Comparison of ENCODE assay signal across 8 mouse cellular contexts in the genomic region with DNA sequence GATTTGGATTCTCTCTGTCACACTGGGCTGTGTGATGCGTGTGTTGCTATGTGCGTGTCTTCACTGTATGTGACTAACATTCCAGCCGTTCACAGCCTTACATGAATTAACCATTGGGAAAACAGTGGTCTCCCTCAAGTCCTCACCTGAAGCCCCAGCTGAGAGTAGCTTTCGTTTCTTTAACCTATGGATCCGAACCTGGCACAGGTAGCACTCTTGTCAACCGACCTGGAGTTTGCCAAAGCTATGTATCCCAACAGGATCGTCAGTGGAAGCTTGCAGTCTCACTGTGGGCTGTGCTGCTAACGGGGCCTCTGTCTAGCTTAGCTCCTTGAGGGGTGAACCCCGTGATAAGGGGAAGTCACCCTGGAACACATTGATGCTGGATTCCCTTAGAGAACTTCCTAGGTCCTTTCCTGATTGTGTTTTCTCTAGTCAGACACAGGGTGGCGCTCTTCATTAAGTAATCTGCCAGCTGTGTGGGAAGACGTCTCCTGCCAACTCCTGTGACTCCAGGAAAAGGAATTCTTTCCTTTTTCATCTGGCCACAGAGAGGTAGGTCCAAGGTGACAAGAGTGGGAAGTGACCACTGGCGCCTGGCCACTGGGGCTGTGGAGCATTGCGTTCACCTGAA. TPM values are rescaled to one million over a fixed set of nuclear protein-coding genes. Genes with fewer than 3 reads are reported as not detected.
DNase-seq lines count a peak whose midpoint lies in the region; ATAC-seq lines count a peak whose summit lies in the region.

No protein-coding gene starts in this region.

- DNase-seq in liver = peak; percentile 48
- peak; percentile 56 for DNase-seq in cerebellum, adult 9-11 months
- peak; percentile 47 to 66 for DNase-seq in frontal cortex, postnatal 14 days (ENCODE audit: low spot score in 2 of 2)
- DNase-seq in left cerebral cortex, postnatal 25 days (ENCODE audit: low spot score in 2 of 2) = peak; percentile 76

- WGBS in liver, embryonic 12.5 days (ENCODE audit: insufficient replicate concordance) = 44% methylated on average over 13 of the region's 13 CpGs
- 41% methylated on average over 13 of the region's 13 CpGs for WGBS in hindbrain, embryonic 15.5 days
- 43% methylated on average over 13 of the region's 13 CpGs for WGBS in midbrain, embryonic 13.5 days
- WGBS in stomach, embryonic 15.5 days = 41% methylated on average over 13 of the region's 13 CpGs

- H3K9ac ChIP-seq in liver, embryonic 12.5 days = no peak overlapping the region
- H3K9ac ChIP-seq in hindbrain, embryonic 15.5 days = 0 out of 2 replicates have a peak overlapping the region, but pooled peaks have one; percentile 25
- peak overlapping the region; percentile 59; the same call in 1 of the 2 replicates for H3K9ac ChIP-seq in midbrain, embryonic 13.5 days (replicated peaks)
- no peak overlapping the region for H3K9ac ChIP-seq in stomach, embryonic 15.5 days

- no peaks in the 10 kb centered on the region for H3K9me3 ChIP-seq in liver, embryonic 12.5 days (replicated peaks)
- H3K9me3 ChIP-seq in hindbrain, embryonic 15.5 days = no peaks in the 10 kb centered on the region
- no peaks in the 10 kb centered on the region for H3K9me3 ChIP-seq in midbrain, embryonic 13.5 days
- no peaks in the 10 kb centered on the region for H3K9me3 ChIP-seq in stomach, embryonic 15.5 days

- no peak overlapping the region for H3K27ac ChIP-seq in liver, embryonic 12.5 days
- H3K27ac ChIP-seq in hindbrain, embryonic 15.5 days (replicated peaks) = peak overlapping the region; percentile 56; the same call in 1 of the 2 replicates
- H3K27ac ChIP-seq in midbrain, embryonic 13.5 days = peak overlapping the region; percentile 69
- no peak overlapping the region for H3K27ac ChIP-seq in stomach, embryonic 15.5 days

- no peak overlapping the region for H3K4me3 ChIP-seq in liver, embryonic 12.5 days
- H3K4me3 ChIP-seq in hindbrain, embryonic 15.5 days = no peak overlapping the region
- peak overlapping the region; percentile 22 for H3K4me3 ChIP-seq in midbrain, embryonic 13.5 days (replicated peaks)
- H3K4me3 ChIP-seq in stomach, embryonic 15.5 days (replicated peaks) = no peak overlapping the region

- no peak for ATAC-seq in liver, embryonic 12.5 days
- peak; percentile 86 for ATAC-seq in hindbrain, embryonic 15.5 days (ENCODE audit: low FRiP score, low read depth)
- peak; percentile 91 for ATAC-seq in midbrain, embryonic 13.5 days
- peak; percentile 33 for ATAC-seq in stomach, embryonic 15.5 days (ENCODE audit: insufficient read depth, low FRiP score, low read depth)

- peaks cover 12% of the 10 kb centered on the region; the same call in 1 of the 2 replicates for H3K4me1 ChIP-seq in liver, embryonic 12.5 days
- peaks cover 9% of the 10 kb centered on the region for H3K4me1 ChIP-seq in hindbrain, embryonic 15.5 days (replicated peaks)
- peaks cover 8% of the 10 kb centered on the region for H3K4me1 ChIP-seq in midbrain, embryonic 13.5 days (replicated peaks)
- peaks cover 6% of the 10 kb centered on the region; the same call in 1 of the 2 replicates for H3K4me1 ChIP-seq in stomach, embryonic 15.5 days

- no peaks in the 10 kb centered on the region for H3K27me3 ChIP-seq in liver, embryonic 12.5 days (replicated peaks)
- H3K27me3 ChIP-seq in hindbrain, embryonic 15.5 days = no peaks in the 10 kb centered on the region
- H3K27me3 ChIP-seq in midbrain, embryonic 13.5 days = peaks cover 4% of the 10 kb centered on the region; the same call in 1 of the 2 replicates
- H3K27me3 ChIP-seq in stomach, embryonic 15.5 days (replicated peaks) = no peaks in the 10 kb centered on the region

- H3K36me3 ChIP-seq in liver, embryonic 12.5 days = peaks cover 29% of the 10 kb centered on the region
- H3K36me3 ChIP-seq in hindbrain, embryonic 15.5 days = peaks cover 20% of the 10 kb centered on the region
- H3K36me3 ChIP-seq in midbrain, embryonic 13.5 days = peaks cover 39% of the 10 kb centered on the region
- peaks cover 9% of the 10 kb centered on the region for H3K36me3 ChIP-seq in stomach, embryonic 15.5 days

- H3K4me2 ChIP-seq in liver, embryonic 12.5 days = no peak overlapping the region
- H3K4me2 ChIP-seq in hindbrain, embryonic 15.5 days = peak overlapping the region; percentile 48
- H3K4me2 ChIP-seq in midbrain, embryonic 13.5 days (replicated peaks) = peak overlapping the region; percentile 41
- H3K4me2 ChIP-seq in stomach, embryonic 15.5 days = peak overlapping the region; percentile 25; the same call in 1 of the 2 replicates

- intact Hi-C loops in left cerebral cortex, postnatal 25 days (cut with DNase I) = loop anchor here (1.0 kb wide), 2 partner anchors 313 to 402 kb away; no protein-coding TSS in a partner anchor

RNA-seq across cellular contexts. Expression of gene Gm3448, which starts 24.2 kb away (rescaled TPM):
- 4.1 and 5.0 TPM in 2 replicates for polyA plus RNA-seq in liver, embryonic 12.5 days (2016; fragmentation: Nextera tagmentation; extraction: Ambion mirVana)
- 3.5 and 4.2 TPM in 2 replicates for polyA plus RNA-seq in hindbrain, embryonic 15.5 days (2015; fragmentation: Nextera tagmentation; extraction: Ambion mirVana)
- 1 to 10 TPM; 6.9 to 7.0 TPM for total RNA-seq in left cerebral cortex, postnatal 25 days (2021)
- 5.7 and 5.8 TPM in 2 replicates for polyA plus RNA-seq in midbrain, embryonic 13.5 days (2015; fragmentation: Nextera tagmentation; extraction: Ambion mirVana)
- polyA plus RNA-seq in stomach, embryonic 15.5 days (2015; fragmentation: Nextera tagmentation; extraction: Ambion mirVana) = 4.1 and 5.2 TPM in 2 replicates

RNA-seq across cellular contexts. Expression of gene Tcte3, which starts 24.2 kb away (rescaled TPM):
- polyA plus RNA-seq in liver, embryonic 12.5 days (2016; fragmentation: Nextera tagmentation; extraction: Ambion mirVana) = 3.1 and 3.5 TPM in 2 replicates
- 0.52 and 0.71 TPM in 2 replicates for polyA plus RNA-seq in hindbrain, embryonic 15.5 days (2015; fragmentation: Nextera tagmentation; extraction: Ambion mirVana)
- total RNA-seq in left cerebral cortex, postnatal 25 days (2021) = 1 to 10 TPM in 1 of 2 experiments, not detected in 1; 1.4 TPM
- polyA plus RNA-seq in midbrain, embryonic 13.5 days (2015; fragmentation: Nextera tagmentation; extraction: Ambion mirVana) = not detected in 2 replicates
- polyA plus RNA-seq in stomach, embryonic 15.5 days (2015; fragmentation: Nextera tagmentation; extraction: Ambion mirVana) = 0.61 TPM in 1 of 2 replicates, not detected in the other

RNA-seq across cellular contexts. Expression of gene Ermard, which starts 24.5 kb away (rescaled TPM):
- polyA plus RNA-seq in liver, embryonic 12.5 days (2016; fragmentation: Nextera tagmentation; extraction: Ambion mirVana) = 48.1 and 48.2 TPM in 2 replicates
- 69.1 and 73.3 TPM in 2 replicates for polyA plus RNA-seq in hindbrain, embryonic 15.5 days (2015; fragmentation: Nextera tagmentation; extraction: Ambion mirVana)
- total RNA-seq in left cerebral cortex, postnatal 25 days (2021) = 10 to 100 TPM; 46.6 to 47.6 TPM
- polyA plus RNA-seq in midbrain, embryonic 13.5 days (2015; fragmentation: Nextera tagmentation; extraction: Ambion mirVana) = 111 and 114 TPM in 2 replicates
- 69.4 and 74.0 TPM in 2 replicates for polyA plus RNA-seq in stomach, embryonic 15.5 days (2015; fragmentation: Nextera tagmentation; extraction: Ambion mirVana)

RNA-seq across cellular contexts. Expression of gene Gm3435, which starts 55.5 kb away (rescaled TPM):
- 4.2 and 4.9 TPM in 2 replicates for polyA plus RNA-seq in liver, embryonic 12.5 days (2016; fragmentation: Nextera tagmentation; extraction: Ambion mirVana)
- 7.2 and 8.3 TPM in 2 replicates for polyA plus RNA-seq in hindbrain, embryonic 15.5 days (2015; fragmentation: Nextera tagmentation; extraction: Ambion mirVana)
- total RNA-seq in left cerebral cortex, postnatal 25 days (2021) = 1 to 10 TPM; 3.6 to 3.7 TPM
- 15.4 and 17.8 TPM in 2 replicates for polyA plus RNA-seq in midbrain, embryonic 13.5 days (2015; fragmentation: Nextera tagmentation; extraction: Ambion mirVana)
- polyA plus RNA-seq in stomach, embryonic 15.5 days (2015; fragmentation: Nextera tagmentation; extraction: Ambion mirVana) = 7.2 and 8.3 TPM in 2 replicates

Comparison
In these comparisons a context has a peak if more than half of its experiments do, and no peak if none do; other contexts are left out.
1. H3K27ac ChIP-seq: peak in hindbrain, embryonic 15.5 days (single experiment) and midbrain, embryonic 13.5 days (single experiment); none in liver, embryonic 12.5 days (single experiment) and stomach, embryonic 15.5 days (single experiment).
2. H3K9ac ChIP-seq: peak in hindbrain, embryonic 15.5 days (single experiment) and midbrain, embryonic 13.5 days (single experiment); none in liver, embryonic 12.5 days (single experiment) and stomach, embryonic 15.5 days (single experiment).
3. Peak in every context shown above with its lines, with median percentiles within 50 percentile points of each other: DNase-seq.